Mouse (Mus musculus) hindbrain, postnatal 0 days (tissue): ENCODE data around the gene Ppm1n. TPM values are rescaled to one million over a fixed set of nuclear protein-coding genes. Genes with fewer than 3 reads are reported as not detected.

ENCODE experiments used
- ATAC-seq: fragments of 200-750 bp; cut with Nextera tagmentation; 2 replicates; pipeline ENCODE4 v1.8.0; 2017; ENCODE audit warnings: mild to moderate bottlenecking, moderate TSS enrichment, moderate library complexity
- DNase-seq: peaks from one replicate; pipeline ENCODE4 v3.0.0-alpha.2; 2015; ENCODE audit warnings: low spot score
- H3K27ac ChIP-seq: fragments of 300-500 bp; sonication (generic); 2 replicates; pipeline ENCODE4 v1.5.1; 2014; ENCODE audit warnings: mild to moderate bottlenecking
- H3K27me3 ChIP-seq: fragments of 300-500 bp; sonication (generic); 2 replicates; pipeline ENCODE4 v1.6.1; 2014; ENCODE audit warnings: low read length, mixed read lengths; ENCODE audit not compliant: insufficient read depth
- H3K36me3 ChIP-seq: fragments of 300-500 bp; sonication (generic); 2 replicates; pipeline ENCODE4 v1.6.1; 2014; ENCODE audit warnings: low read length, mixed read lengths; ENCODE audit not compliant: insufficient read depth
- H3K4me1 ChIP-seq: fragments of 300-500 bp; sonication (generic); 2 replicates; pipeline ENCODE4 v1.6.1; 2014; ENCODE audit warnings: antibody characterized with exemption, low read length, mixed read lengths; ENCODE audit not compliant: insufficient read depth
- H3K4me2 ChIP-seq: fragments of 300-500 bp; sonication (generic); 2 replicates; pipeline ENCODE4 v1.6.1; 2014; ENCODE audit warnings: low read depth, mild to moderate bottlenecking, low read length, moderate library complexity, mixed read lengths
- H3K4me3 ChIP-seq: fragments of 300-500 bp; sonication (generic); 2 replicates; pipeline ENCODE4 v1.5.1; 2014; ENCODE audit warnings: low read length
- H3K9ac ChIP-seq: fragments of 300-500 bp; sonication (generic); replicated peaks from 2 replicates; pipeline ENCODE4 v1.6.1; 2014; ENCODE audit warnings: mild to moderate bottlenecking, low read length, moderate library complexity, mixed read lengths
- H3K9me3 ChIP-seq: fragments of 300-500 bp; sonication (generic); 2 replicates; pipeline ENCODE4 v1.6.1; 2016; ENCODE audit warnings: low read length, mixed read lengths
- CTCF ChIP-seq: IDR thresholded peaks from 2 replicates; pipeline ENCODE4 v1.5.1; 2016; ENCODE audit warnings: antibody characterized with exemption, control low read depth, low read depth
- WGBS: fragments of 180-500 bp; shearing (Covaris S2); extraction: QIAGEN DNeasy Blood & Tissue Kit; methylation state at CpG from one replicate; pipeline ENCODE4 v1.1.7; 2014; 5-methylcytosine and 5-hydroxymethylcytosine counted together
- polyA plus RNA-seq: library from polyadenylated mRNA; unstranded; fragments of >200 nt; fragmentation: Nextera tagmentation; extraction: Ambion mirVana; gene quantifications from 2 replicates; pipeline ENCODE4 v1.2.1, GENCODE M21; 2015
- total RNA-seq: library from RNA; depleted of rRNA; stranded (reverse); fragments of >200 nt; gene quantifications from 2 replicates; pipeline ENCODE4 v1.2.3, GENCODE M21; 2014

Ppm1n gene
- total and polyA plus RNA-seq, 2 experiments from 2014 or later = 2.1 to 2.5 TPM

GRCm38 (mm10) chr7:19243858-19244257 lies 36.0 kb downstream of the Ppm1n start:
- DNase-seq (peak; percentile 54), ATAC-seq (no peak)
- Histone ChIP-seq H3K27ac (no peak overlapping the region), H3K4me3 (no peak overlapping the region), H3K4me1 (no peaks in the 10 kb centered on the region), H3K9ac (no peak overlapping the region), H3K36me3 (peaks cover 6% of the 10 kb centered on the region; the same call in 1 of the 2 replicates), H3K9me3 (no peaks in the 10 kb centered on the region), H3K27me3 (no peaks in the 10 kb centered on the region), H3K4me2 (no peak overlapping the region)
- WGBS = 35% methylated on average over 5 of the region's 5 CpGs
- no peak for TF ChIP-seq CTCF

- peaks cover 6% of the 10 kb centered on the region; the same call in 1 of the 2 replicates for H3K36me3 ChIP-seq
- no peak for TF ChIP-seq CTCF
- H3K9me3 ChIP-seq = no peaks in the 10 kb centered on the region
- no peaks in the 10 kb centered on the region for H3K27me3 ChIP-seq
- H3K4me3 ChIP-seq = no peak overlapping the region
- H3K9ac ChIP-seq = no peak overlapping the region
- no peaks in the 10 kb centered on the region for H3K4me1 ChIP-seq
- 82% methylated on average over 1 of the region's 1 CpGs for WGBS
- ATAC-seq (no peak), DNase-seq (no peak)
- H3K27ac ChIP-seq = no peak overlapping the region
- no peak overlapping the region for H3K4me2 ChIP-seq
These were observed 37.9 kb downstream of the Ppm1n start for GRCm38 (mm10) chr7:19242005-19242404.

- 90% methylated on average over 8 of the region's 8 CpGs for WGBS
- H3K4me2 ChIP-seq = no peak overlapping the region
- H3K9ac ChIP-seq = no peak overlapping the region
- ATAC-seq = no peak
- no peaks in the 10 kb centered on the region for H3K27me3 ChIP-seq
- H3K27ac ChIP-seq = no peak overlapping the region
- H3K36me3 ChIP-seq = peaks cover 6% of the 10 kb centered on the region; the same call in 1 of the 2 replicates
- no peak for DNase-seq
- no peak for TF ChIP-seq CTCF
- no peaks in the 10 kb centered on the region for H3K9me3 ChIP-seq
- H3K4me1 ChIP-seq = no peaks in the 10 kb centered on the region
- no peak overlapping the region for H3K4me3 ChIP-seq
These were observed 38.9 kb downstream of the Ppm1n start for GRCm38 (mm10) chr7:19240905-19241463.

- WGBS = 61% methylated on average over 4 of the region's 4 CpGs
- peak overlapping the region; percentile 0; the same call in 1 of the 2 replicates for H3K27ac ChIP-seq
- TF ChIP-seq CTCF = no peak
- H3K36me3 ChIP-seq = no peaks in the 10 kb centered on the region; the same call in 1 of the 2 replicates
- no peak overlapping the region for H3K4me3 ChIP-seq
- no peaks in the 10 kb centered on the region for H3K27me3 ChIP-seq
- no peak for DNase-seq
- no peak for ATAC-seq
- no peaks in the 10 kb centered on the region for H3K4me1 ChIP-seq
- no peaks in the 10 kb centered on the region for H3K9me3 ChIP-seq
- no peak overlapping the region for H3K9ac ChIP-seq
- H3K4me2 ChIP-seq = no peak overlapping the region
These were observed 39.9 kb downstream of the Ppm1n start for GRCm38 (mm10) chr7:19239986-19240385.

GRCm38 (mm10) chr7:19239423-19239822 lies 40.4 kb downstream of the Ppm1n start:
- DNase-seq (peak; percentile 91), ATAC-seq (peak; percentile 94)
- Histone ChIP-seq H3K9me3 (no peaks in the 10 kb centered on the region), H3K27ac (peak overlapping the region; percentile 0; the same call in 1 of the 2 replicates), H3K4me2 (no peak overlapping the region), H3K4me1 (no peaks in the 10 kb centered on the region), H3K4me3 (no peak overlapping the region), H3K27me3 (no peaks in the 10 kb centered on the region), H3K9ac (no peak overlapping the region), H3K36me3 (no peaks in the 10 kb centered on the region)
- TF ChIP-seq CTCF = peak; percentile 97
- WGBS = 0% methylated on average over 1 of the region's 1 CpGs

GRCm38 (mm10) chr7:19238344-19238743 lies 41.5 kb downstream of the Ppm1n start:
- H3K9ac ChIP-seq = no peak overlapping the region
- 94% methylated on average over 4 of the region's 4 CpGs for WGBS
- no peak for TF ChIP-seq CTCF

GRCm38 (mm10) chr7:19236411-19236810 lies 43.5 kb downstream of the Ppm1n start:
- Histone ChIP-seq H3K4me3 (no peak overlapping the region), H3K27me3 (no peaks in the 10 kb centered on the region), H3K27ac (no peak overlapping the region), H3K36me3 (no peaks in the 10 kb centered on the region), H3K4me1 (no peaks in the 10 kb centered on the region), H3K9ac (no peak overlapping the region), H3K9me3 (no peaks in the 10 kb centered on the region), H3K4me2 (no peak overlapping the region)
- DNase-seq (peak; percentile 38), ATAC-seq (no peak)
- 67% methylated on average over 2 of the region's 2 CpGs for WGBS
- TF ChIP-seq CTCF = no peak

More at GRCm38 (mm10) chr7:19238344-19238743, 41.5 kb downstream of the Ppm1n start:
- ATAC-seq = no peak
- H3K9me3 ChIP-seq = no peaks in the 10 kb centered on the region
- H3K4me3 ChIP-seq = no peak overlapping the region
- no peaks in the 10 kb centered on the region for H3K4me1 ChIP-seq
- H3K36me3 ChIP-seq = no peaks in the 10 kb centered on the region
- no peak overlapping the region for H3K27ac ChIP-seq
- no peaks in the 10 kb centered on the region for H3K27me3 ChIP-seq
- no peak overlapping the region for H3K4me2 ChIP-seq
- no peak for DNase-seq
